Mouse (Mus musculus): ENCODE results near the gene Thbs3.

DNA sequence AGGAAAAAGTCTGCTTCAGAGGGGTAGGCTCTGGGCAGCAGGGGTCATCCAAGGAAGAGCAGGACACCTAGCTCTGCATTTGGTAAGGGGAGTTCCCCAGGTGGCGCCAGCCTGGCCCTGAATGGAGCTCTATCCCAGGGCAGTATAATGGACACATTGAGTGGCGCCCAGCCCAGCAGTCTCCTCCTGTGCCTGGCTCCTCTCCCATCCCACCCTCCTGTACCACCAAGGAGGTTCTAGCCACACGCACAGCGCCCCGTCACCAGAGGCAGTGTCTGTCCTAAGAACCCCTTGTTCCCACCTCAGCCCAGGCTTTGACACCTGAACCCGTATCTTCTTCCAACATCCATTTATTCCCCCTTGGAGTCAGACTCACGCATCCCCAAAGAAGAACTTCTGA lies 5.2 kb upstream of the Thbs3 start:
- TF ChIP-seq CTCF (IDR thresholded peaks at IDR 0.05; ENCODE audit: insufficient read depth, low read depth, low read length) (no peak), POLR2A (IDR thresholded peaks at IDR 0.05; ENCODE audit: insufficient read depth, low read depth, low read length) (no peak)
